Mouse (Mus musculus) right cerebral cortex, postnatal 14 days (tissue): Measurements from ENCODE around the gene St6gal1.

ENCODE experiments used
- DNase-seq: peaks from one replicate; pipeline ENCODE4 v3.0.0; 2022

St6gal1 gene

GRCm38 (mm10) chr16:23305830-23306623, 81.5 kb downstream of the St6gal1 start:
- DNase-seq = no peak

- no peak for DNase-seq
These were observed 82.8 kb downstream of the St6gal1 start for GRCm38 (mm10) chr16:23307142-23307968.

- no peak for DNase-seq
These were observed 83.5 kb downstream of the St6gal1 start for GRCm38 (mm10) chr16:23308012-23308554.

GRCm38 (mm10) chr16:23309080-23309479, 84.5 kb downstream of the St6gal1 start:
- no peak for DNase-seq

- no peak for DNase-seq
These were observed 88.1 kb downstream of the St6gal1 start for GRCm38 (mm10) chr16:23312604-23313003.

- no peak for DNase-seq
These were observed 90.2 kb downstream of the St6gal1 start for GRCm38 (mm10) chr16:23314790-23315189.

GRCm38 (mm10) chr16:23317411-23318047, 93.0 kb downstream of the St6gal1 start:
- DNase-seq = no peak

GRCm38 (mm10) chr16:23320025-23320424, 95.5 kb downstream of the St6gal1 start:
- no peak for DNase-seq

GRCm38 (mm10) chr16:23320579-23320978, 96.0 kb downstream of the St6gal1 start:
- no peak for DNase-seq

GRCm38 (mm10) chr16:23322453-23322852, 97.9 kb downstream of the St6gal1 start:
- no peak for DNase-seq

GRCm38 (mm10) chr16:23323915-23324314, 99.4 kb downstream of the St6gal1 start:
- DNase-seq = no peak

- no peak for DNase-seq
These were observed 100.5 kb downstream of the St6gal1 start for GRCm38 (mm10) chr16:23324867-23325650.

GRCm38 (mm10) chr16:23326664-23327063, 102.1 kb downstream of the St6gal1 start:
- DNase-seq = no peak

GRCm38 (mm10) chr16:23327266-23327665, 102.7 kb downstream of the St6gal1 start:
- no peak for DNase-seq

GRCm38 (mm10) chr16:23328201-23328600, 103.7 kb downstream of the St6gal1 start:
- no peak for DNase-seq

- no peak for DNase-seq
These were observed 107.6 kb downstream of the St6gal1 start for GRCm38 (mm10) chr16:23332136-23332535.

- no peak for DNase-seq
These were observed 108.1 kb downstream of the St6gal1 start for GRCm38 (mm10) chr16:23332686-23333085.

GRCm38 (mm10) chr16:23333875-23334551, 109.5 kb downstream of the St6gal1 start:
- DNase-seq = no peak

GRCm38 (mm10) chr16:23337317-23337716, 112.8 kb downstream of the St6gal1 start:
- no peak for DNase-seq

- no peak for DNase-seq
These were observed 116.7 kb downstream of the St6gal1 start for GRCm38 (mm10) chr16:23341254-23341653.

GRCm38 (mm10) chr16:23350802-23351201, 126.3 kb downstream of the St6gal1 start:
- DNase-seq = peak; percentile 26

GRCm38 (mm10) chr16:23361031-23361430, 136.5 kb downstream of the St6gal1 start:
- DNase-seq = no peak
